Mouse (Mus musculus) layer of hippocampus, postnatal 14 days (tissue): ENCODE measurements at regions not wholly inside any gene's neighbourhood (a gene's known extent, or its start where the extent isn't known, plus 50 kb on each side); places are given as distances from the start of the nearest gene placed in this dataset.

Source experiments
- DNase-seq, 2 experiments: peaks; one replicate each; pipeline ENCODE4 v3.0.0; 2021 to 2022; ENCODE audit warnings: low spot score in 2 of 2, mixed read lengths in 1 of 2

- no peak for DNase-seq
Observed at GRCm38 (mm10) chr15:61608301-61608731, 685.5 kb upstream of the A1bg start.

GRCm38 (mm10) chr15:61599734-61600133, 676.9 kb upstream of the A1bg start:
- DNase-seq = peak in 1 of 2 experiments; percentile 11

GRCm38 (mm10) chr15:61596318-61596717, 673.5 kb upstream of the A1bg start:
- DNase-seq = no peak

DNA sequence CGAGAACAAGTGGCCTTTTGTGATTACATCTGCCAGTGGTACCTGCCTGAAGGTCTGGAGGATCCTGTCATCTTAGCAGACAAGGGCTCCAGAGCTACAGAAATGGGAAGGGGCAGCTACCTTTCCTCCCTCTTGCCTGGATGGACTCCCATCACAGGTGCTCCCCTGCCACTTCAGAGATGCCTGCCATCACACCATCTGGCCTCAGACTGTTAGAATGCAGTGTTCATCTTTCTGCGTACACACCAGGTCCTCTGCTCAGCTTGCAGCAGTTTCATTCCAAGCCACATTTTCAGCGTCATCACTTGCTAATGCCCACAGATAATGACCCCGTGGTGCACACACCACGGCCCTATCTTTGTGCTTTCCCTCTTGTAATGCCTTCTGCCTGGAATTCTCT, 666.1 kb upstream of the A1bg start:
- DNase-seq = no peak

DNA sequence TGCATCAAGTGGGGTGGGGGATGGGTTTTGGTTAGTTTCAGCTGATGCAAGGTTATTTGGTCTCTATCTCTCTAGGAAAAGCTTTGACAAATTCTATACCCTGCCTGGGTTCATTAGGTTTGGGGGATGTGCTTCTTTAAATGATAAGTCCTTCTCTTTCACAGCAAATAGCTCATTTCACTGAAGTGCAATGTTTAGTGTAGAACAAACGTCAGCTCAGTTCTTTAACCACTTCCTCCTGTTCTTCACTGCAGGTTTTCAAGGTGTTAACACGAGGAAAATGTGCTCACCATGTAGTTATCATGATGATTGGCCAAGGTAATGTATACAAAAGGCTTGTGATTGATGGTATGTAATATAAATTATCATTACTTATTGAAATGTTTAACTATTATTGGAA, 659.5 kb upstream of the A1bg start:
- DNase-seq = no peak

DNA sequence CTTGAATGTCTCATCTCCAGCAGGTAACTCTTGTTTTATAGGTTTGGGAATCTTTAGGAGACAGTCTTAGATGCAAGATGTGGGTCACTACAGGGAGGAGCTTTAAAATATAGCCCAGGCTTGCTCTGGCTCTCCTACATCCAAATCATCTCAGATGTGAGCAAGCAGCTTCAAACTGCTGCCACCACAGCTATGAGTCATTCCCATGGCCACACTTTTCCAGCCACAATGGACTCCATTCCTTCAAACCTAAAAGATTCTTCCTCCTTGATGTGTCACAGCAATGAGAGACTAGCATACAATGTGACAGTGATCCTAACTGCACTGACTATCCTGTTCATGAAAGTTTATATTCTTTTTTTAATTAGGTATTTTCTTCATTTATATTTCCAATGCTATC, 640.5 kb upstream of the A1bg start:
- DNase-seq = no peak

DNA sequence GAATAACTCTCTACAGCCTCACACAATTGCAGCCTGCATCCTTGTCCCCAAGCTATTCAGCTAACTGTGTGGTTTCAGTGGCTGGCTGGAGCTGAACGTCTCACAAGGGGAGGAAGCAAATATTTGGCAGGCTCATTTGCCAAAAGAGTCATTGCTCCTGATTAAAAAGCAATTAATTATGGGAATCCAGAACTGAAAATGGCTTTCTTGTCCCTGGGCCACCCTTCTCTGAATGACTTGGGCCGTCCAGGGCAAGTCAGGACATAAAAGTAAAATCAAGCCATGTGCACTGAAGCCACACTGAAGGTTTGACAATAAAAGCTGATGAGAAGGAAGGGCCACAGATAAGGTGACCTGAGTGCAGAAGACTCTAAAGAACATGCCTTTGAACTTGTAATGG, 639.4 kb upstream of the A1bg start:
- DNase-seq = peak in 1 of 2 experiments; percentile 6

- no peak for DNase-seq
Observed at GRCm38 (mm10) chr15:61553908-61554307, 631.1 kb upstream of the A1bg start.

DNA sequence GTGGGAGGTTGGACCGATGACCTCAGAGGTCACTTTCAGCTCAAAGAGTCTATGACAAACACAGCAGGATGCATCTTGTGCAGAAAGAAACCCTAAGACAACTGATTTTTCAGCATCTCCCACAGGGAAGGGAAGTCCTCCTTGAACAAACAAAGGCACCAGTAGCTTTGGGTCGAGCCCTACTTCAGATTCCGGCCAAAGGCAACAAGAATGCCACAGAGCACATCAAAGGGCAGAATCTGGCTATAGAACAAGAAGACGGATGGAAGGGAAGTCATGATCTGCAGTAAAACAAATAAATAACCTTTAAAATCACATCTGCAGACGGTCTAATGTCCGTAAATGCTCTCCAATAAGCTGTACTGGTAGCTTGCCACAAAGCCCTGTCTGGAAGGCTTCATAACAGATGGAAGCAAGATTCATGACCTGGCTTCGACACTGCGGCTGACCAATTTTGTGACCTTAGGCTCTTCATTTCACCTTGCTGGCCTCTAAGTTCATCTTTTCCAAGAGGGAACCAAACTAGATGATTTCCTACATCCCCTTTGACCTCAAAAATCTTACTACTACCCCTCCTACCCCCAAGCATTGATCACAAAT, 630.4 kb upstream of the A1bg start:
- DNase-seq = no peak

DNA sequence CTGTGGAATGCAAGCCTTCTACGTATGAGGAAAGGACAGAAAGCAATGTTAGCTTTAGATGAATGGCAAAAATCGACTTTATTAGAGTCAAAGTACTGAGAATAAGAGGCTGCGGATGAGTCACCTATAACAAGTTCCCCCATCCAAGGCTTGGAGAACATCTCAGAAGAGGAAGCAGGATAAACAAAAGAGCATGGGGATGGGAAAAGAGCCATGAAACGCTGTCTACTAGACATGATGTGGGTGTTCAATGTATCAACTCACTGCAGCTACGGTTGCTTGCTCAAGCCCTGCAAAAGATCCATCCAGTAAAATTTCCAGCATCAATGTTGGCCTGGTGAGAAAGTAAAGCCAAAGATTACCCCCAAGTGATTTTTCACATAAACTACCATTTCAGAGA, 628.4 kb upstream of the A1bg start:
- no peak for DNase-seq

- DNase-seq = no peak
Observed at GRCm38 (mm10) chr15:61548400-61548799, 625.6 kb upstream of the A1bg start.

- DNase-seq = no peak
Observed at GRCm38 (mm10) chr15:61546608-61547007, 623.8 kb upstream of the A1bg start.

DNA sequence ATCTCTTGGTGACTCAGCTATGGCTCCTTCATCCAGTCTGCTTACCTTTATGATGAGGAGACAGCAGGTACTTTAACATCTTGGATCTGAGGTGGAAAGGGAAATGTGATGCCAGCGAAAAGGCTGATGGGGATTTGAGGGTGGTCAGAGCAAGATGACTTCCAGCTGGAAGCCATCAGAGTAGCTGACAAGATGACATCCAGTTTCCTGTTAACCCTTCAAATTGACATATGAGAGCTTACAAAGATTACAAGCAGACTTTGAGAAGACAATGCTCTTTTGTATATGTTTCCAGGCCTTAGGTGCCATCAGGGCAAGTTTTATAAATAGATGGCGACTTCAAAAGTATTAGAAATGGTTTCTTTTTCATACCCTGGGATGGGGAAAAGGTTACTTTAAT, 621.3 kb upstream of the A1bg start:
- DNase-seq = no peak

DNA sequence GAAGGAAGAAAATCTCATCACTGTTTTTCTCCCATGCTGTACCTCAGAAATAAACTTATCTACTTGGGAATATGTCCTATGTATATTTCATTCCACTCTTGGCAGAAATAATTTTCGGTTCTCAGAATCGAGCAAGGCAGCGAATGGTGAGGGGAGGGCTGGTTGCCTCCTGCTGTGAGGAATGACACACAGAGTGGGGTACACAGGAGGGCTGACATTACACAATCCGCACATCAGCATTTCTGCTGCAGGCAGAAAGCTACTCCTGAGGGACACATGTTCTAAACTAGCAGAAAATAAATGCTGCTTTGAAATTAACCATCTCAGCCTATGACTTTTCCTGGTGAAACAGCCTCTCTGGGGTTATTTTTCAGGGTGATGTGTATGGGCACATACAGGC, 618.8 kb upstream of the A1bg start:
- DNase-seq = no peak

DNA sequence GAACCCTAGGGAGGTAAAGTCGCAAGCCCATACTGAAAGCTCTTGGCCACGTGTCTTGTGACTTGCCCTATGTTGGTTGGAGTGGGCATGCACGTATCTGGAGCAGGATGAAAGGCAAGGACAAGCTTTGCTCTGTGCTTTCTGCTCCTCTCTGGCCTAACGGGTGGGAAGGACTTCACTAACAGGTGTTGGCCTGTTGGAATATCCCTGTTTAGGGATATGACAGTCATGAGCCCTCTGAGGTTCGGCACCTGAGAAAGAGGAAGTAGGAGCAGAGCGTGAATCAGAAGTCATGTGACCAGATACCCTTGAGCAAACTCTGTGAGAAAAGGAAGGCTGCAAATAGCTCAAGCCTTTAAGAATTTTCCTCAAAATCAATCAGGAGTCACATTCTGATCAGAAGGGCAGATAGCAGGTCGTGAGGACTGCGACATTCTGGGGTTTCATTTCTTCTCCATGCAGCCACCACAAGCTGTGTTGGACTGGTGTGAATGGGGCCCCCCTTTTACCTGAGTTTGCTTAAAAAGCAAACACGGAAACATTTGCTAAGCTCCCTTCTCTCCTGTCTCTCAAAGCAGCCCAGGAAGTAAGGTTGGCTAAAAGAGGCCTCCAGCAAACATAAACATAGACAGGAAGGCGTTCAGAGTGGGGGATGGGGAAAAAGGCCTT, 618.1 kb upstream of the A1bg start:
- DNase-seq = no peak

GRCm38 (mm10) chr15:61538930-61539329, 616.1 kb upstream of the A1bg start:
- no peak for DNase-seq

DNA sequence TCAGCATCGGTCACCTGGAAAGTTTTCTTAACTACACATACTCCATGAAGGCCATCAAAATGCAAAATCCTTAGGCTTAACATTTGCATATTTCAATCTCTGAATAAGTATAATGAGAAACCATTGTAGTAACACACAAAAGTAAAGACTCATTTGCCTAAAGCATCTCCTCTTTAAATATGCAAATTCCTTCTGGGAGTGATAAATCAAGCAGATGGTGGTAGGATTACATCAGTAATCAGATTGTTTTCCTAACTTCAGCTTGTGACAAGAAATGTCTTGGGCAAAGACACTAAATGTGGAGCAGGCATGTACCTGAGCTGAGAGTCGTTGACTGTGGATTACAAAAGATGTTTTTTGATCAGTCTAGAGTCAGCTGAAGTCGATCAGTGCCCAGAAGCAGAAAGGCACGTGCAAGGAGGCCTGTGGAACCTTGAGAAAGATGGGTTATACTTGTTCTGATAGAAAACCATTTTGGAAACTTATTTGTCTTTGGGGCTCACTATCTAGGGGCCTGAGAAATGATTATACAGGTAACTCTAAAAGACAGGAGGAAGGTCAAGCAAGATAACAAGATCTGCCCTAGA, 615.5 kb upstream of the A1bg start:
- peak in 1 of 2 experiments; percentile 14 for DNase-seq

DNA sequence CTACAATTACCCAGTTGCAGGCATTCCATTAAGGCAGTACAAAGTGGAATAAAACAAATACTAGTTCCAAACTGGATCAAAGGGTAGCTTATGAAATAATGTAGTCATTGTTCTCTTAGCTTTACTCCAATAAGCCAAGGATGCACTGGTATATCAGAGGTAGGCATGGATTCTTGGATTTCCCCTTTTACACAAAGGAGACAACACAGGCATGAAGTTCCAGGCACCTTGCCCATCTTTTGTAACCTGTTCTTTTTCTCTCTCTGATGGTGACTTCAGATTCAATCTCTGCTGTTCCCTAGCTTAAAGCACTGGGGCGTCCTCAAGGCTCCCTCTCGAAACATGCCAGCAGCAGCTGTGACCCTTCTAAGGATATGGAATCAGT, 613.5 kb upstream of the A1bg start:
- no peak for DNase-seq

DNA sequence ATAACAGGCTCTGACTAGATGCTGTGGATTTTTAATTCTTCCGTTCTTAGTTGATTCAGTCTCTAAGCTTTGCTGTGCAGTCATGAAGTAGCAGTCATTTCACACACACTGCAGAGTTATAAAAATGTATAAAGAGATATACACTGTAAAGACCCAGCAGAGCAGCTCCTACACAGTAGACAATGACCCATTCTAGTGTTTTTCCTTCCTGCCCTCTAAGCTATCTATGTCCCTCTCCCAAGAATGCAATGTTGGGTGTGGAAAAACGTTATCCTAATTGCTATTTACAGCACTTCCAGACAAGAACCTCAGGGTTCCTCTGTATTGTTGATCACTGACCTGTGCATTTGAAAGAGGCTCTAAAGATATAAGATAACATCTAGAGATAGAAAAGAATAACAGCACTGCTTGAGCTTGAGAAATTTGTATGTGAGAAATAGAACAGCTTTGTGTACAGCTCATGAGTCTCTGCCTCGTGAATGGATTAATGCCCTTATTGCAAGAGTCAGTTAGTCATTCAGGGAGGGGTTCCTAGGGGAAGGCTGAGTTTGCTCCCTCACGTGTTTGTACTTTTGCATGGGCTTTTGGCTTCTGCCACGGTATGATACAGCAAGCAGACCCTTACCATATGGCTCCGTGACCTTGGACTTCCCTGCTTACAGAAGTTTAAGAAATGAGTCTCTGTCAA, 613.0 kb upstream of the A1bg start:
- DNase-seq = no peak

GRCm38 (mm10) chr15:61535180-61535579, 612.4 kb upstream of the A1bg start:
- DNase-seq = no peak

- no peak for DNase-seq
Observed at GRCm38 (mm10) chr15:61532808-61533207, 610.0 kb upstream of the A1bg start.

DNA sequence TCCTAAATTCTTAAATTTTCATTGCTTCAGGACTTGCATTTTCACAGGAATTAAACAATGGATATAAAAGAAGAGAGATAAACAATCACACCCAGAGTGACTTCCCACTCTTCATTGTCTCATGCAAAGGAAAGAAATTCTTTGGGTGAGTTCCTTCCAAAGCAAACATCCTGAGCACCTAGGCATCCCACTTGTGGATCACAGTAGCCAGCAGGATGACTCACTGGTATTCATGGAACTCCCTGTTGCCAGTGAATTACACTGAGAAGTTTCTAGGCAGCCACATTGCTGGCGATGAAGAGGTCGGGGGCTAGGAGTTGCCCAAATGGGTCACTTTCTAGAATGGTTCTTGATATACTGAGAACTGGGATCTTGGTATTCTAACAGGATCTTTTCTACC, 609.2 kb upstream of the A1bg start:
- no peak for DNase-seq
